Mouse (Mus musculus) adrenal gland, postnatal 25 days (tissue): Measurements from ENCODE around the gene Hip1r. TPM values are rescaled to one million over a fixed set of nuclear protein-coding genes. Genes with fewer than 3 reads are reported as not detected.
"Not testable (repeated sequence)": the region's sequence is repeated elsewhere in the genome, so short reads cannot be mapped to it uniquely, and the experiment has no call there.

Experiments
- DNase-seq: peaks from one replicate; pipeline ENCODE4 v3.0.0; 2021; ENCODE audit warnings: mixed read lengths
- microRNA-seq, 2 experiments: library from miRNA; unstranded; fragments of <30 nt; microRNA quantifications; one replicate each; pipeline ENCODE4 v1.2.0; 2021
- total RNA-seq: library from RNA; stranded (reverse); gene quantifications from 2 replicates; pipeline ENCODE4 v1.2.3, GENCODE M21; 2021

Gene Hip1r
- total RNA-seq, 1 experiment from 2014 or later = 18.3 TPM

DNA sequence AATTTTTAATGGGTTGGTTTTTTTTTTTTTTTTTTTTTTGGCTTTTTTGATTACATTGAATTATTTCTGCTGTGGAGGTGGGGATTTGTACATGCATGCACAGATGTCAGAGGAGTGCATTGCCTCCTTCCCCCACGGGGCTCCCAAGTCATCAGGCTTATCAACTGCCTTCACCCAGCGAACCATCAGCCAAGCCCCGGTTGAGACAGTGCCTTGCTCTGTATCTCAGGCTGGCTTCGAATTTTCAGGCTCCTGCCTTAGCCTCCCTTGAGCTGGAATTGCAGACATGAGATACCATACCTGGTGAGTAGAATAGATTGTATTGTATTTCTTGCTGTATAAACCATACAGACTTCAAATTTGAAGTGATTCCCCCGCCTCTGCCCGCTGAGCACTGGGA is 66.2 kb downstream of the Hip1r start:
- no peak for DNase-seq

DNA sequence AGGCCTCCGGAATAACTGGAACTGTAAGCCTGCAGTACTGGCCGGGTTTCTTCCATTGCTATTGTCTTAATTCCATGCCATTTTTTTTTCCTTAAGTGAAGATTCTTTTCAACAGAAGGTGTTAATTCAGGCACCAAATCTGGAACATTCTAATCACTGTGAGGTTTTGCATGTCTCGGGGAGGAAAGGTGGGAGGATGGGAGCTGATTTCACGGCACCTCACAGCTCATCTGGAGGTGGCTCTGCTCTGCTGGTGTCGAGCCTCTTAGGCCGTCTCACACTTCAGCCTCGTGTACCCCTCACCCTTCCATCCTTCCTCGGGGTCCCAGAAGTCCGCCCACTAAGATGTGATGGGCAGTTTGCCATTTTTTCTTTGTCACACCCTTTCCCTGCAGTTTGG is 67.7 kb downstream of the Hip1r start:
- DNase-seq = no peak

DNA sequence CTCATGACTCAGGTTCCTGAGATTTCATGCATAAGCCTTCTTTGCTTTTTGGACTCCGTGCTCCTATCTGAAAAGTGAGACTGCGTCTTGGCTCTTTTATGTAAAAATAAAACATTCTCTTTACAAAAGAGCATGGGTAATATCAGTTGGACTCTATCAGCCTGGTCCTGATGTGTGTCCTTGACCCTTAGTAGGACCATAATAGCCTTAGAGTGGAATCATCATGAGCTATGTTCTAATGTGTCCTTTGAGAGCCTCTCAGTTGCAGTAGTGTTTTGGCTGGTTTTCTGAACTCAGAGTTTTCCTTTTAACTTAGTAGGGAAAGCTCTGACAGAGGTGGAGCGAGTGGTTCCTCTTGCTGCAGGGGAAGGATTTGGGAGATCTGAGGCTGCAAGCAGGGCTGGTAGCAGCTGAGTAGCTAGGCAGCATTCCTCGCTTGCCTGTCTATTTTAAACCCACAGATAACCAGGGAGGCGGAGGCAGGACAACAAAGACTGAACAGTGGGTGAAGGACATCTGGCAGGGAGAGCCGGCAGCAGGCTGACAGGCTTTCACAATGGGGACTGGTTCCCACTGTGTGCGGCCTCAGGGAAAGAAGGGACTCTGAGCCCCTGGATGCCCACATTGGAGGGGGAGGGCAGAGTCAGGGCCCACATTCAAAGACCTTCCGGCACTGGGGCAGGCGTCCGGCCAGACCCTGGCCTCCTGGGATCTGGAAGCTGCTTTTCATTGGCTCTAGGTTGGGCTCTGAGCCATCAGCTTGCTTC is 70.0 kb downstream of the Hip1r start:
- DNase-seq = peak; percentile 52

DNA sequence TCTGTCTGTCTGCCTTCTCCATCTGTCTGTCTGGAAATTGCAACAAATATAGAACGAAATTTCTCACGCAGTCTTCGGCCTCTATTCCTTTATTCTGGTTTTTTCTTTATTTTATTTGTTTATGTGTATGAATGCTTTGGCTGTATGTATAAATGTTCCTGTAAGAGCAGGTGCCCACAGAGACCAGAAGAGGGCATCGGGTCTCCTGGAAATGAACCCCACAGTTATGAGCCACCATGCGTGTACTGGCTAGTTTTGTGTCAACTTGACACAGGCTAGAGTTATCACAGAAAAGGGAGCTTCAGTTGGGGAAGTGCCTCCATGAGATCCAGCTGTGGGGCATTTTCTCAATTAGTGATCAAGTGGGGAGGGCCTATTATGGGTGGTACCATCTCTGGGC is 70.6 kb downstream of the Hip1r start:
- no peak for DNase-seq

DNA sequence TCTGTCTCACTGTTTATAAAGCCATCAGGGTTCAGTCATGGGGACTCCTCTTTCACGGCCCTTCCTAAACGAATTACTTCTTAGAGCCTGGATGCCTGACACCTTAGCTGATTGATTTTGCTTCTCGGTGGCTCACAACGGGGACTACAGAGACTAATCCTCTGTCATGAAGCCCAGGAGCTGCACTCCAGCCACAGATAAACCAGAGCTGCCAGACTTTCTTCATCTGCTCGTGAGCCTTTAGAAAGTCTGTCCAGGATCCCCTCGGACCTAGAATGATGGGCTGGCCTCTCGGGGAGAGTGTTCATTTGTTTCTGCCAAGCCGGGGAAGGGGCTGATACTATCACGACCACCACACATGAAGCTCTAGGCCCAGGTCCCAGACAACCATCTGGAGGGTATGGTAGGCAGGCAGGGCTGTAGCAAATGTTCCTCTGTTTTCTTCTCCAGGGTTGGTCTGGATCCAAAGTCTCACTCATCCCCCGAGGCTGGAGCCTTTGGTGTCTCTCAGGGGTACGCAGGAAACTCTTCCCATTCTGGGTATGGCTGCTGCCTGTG is 72.1 kb downstream of the Hip1r start:
- DNase-seq = no peak

DNA sequence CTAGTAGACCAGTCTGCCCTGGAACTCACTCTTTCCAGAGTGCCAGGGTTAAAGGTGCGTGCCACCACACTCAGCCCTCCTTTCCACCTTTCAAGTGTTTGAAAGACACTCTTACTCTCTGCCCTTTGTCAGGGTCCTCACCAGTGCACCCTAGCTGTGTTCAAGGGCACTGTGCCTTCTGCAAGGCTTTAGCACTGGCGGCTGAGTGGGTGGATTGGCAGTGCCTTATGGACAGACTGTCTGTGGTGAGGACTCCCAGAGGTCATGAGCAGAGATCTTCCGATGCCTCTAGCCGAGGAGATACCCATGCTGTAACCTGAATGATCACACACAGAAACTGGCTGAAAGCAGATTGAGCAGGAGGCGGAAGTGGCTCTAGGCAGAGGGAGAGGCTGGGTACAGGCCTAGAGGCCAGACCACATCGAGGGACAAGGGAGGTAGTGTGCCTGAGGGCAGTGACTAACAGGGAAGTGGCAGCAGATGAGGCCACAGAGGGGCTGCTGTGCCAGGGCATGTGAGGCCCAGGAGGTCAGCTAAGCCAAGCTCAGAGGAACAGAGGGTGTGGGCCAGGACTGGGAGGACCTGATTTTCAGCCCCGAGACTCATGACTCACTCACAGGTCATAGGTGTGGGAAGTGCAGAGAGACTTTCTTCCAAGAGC is 73.4 kb downstream of the Hip1r start:
- peak; percentile 42 for DNase-seq

DNA sequence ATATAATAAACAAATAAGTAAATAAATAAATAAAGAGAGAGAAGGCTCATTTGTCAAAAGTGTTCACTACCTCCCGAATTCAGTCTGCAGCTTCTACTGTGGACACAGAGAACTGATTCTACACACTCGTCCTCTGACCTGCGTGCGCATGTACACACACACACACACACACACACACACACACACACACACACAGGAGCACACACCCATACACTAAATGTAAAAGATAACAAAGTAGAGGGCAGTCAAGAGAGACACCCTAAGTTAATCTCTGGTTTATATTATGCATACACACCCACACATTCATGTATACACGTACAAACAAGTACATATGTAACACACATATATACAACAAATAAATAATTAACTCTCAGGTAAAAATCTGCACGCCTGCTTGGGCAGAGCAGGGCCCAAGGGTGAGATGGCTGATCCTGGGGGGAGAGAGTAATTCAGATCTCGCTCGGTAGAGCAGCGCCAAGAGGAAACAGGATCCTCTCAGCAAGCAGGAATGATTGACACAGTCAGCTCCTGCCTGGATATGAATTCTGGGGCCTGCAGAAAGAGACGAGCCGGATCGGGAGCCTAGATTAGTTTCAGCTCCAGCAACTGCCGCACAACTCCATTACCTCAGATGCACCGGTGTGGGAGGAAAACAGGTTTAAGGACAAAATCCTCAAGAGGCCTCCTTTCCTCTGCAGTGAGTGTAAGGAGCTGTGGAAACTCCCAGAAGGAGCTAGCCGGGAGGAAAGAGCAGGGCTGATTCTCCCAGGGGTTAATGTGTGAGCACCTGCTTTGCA is 76.0 kb downstream of the Hip1r start:
- no peak for DNase-seq

DNA sequence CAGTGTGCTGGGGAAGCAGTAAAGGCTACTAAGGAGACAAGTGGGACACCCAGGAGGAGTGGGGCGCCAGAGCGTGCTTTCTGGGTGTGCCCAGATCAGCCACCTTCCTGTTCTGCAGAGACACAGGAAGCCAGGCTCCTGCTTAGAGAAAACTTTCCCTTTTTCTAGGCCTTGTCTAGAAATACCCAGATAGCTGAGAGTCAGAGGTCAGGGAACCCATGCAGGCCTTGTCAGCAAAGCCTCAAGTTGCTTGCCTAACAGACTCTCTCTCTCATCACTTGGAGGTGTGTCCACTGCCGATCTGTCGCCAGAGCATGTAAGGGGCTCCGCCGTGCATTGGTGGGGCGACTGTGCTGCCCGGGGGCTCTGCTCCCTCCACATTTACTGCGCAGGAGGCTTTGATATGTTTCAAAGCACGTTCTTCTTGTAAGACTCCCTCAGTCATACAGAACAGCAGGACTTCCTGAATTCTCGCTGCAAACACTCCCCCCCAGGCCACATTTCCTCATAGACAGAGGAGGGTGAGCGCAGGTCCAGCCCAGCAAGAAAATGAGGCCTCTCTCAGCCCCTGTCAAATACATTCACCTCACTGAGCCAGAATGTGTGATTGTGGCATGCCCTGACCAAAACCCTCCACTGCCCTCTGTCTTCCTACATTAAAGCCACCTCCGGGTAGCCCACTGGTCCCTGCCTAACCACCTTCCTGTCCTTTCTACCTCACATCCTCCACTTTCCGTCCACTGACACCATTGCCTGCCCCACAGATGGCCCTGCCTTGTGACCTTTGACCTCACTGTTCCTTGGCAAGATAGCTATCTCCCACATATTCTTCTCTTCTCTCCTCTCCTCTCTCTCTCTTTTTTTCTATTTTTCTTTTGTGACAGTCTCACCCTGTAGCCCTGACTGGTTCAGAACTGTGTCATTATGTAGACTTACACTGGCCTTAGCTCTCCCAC is 76.9 kb downstream of the Hip1r start:
- DNase-seq = no peak

DNA sequence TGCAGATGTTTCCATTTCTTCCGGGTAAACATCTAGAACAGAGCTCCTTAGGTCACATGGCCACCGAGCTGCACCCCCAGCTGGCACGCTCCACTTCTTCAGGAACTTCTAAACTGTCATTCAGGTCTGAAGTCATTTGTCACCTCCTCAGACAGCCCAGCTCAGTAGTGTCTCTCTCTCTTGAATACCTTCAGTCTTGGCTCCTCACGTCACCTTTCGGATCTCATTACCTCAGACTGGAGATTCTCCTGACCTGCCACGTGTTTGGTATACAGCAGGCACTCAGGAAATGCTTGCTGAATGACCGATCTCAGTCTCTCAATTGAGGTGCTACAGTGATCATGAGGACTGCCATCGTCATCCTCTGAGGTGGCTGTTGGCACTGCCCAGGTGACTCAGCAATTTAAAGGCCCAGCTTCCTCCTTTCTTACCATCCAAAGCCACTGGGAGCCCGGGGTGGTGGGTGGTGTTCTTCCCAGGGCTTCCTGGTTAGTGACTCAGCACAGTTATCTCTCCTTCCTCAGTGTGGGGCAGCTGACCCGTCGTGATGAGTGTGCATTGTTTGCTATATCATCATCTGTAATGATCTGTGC is 78.6 kb downstream of the Hip1r start:
- DNase-seq = peak; percentile 25

DNA sequence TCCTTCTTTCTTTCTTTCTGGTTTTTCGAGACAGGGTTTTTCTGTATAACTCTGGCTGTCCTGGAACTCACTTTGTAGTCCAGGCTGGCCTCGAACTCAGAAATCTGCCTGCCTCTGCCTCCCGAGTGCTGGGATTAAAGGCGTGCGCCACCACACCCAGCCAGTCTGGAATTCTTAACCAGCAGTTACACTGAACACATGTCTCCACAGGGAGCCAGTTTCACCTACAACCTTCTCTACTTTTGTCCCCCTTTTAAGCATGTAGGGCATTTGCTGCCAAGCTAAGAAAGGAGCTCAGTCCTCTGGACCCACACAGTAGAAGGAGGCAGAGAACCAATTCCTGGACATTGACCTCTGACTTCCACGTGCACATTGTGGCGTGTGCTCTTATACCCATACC is 79.2 kb downstream of the Hip1r start:
- DNase-seq = not testable (repeated sequence)

Small RNAs within 50 kb of the gene (microRNA-seq; reads per million reads assigned to microRNA genes)
- 0 reads per million in 2 experiments for gene Mir7032

Other genes starting within 250 kb of the Hip1r start
- 96.8 and 108 TPM in 2 replicates for gene Rsrc2, start 224.2 kb upstream of the Hip1r start, total RNA-seq
- 7.1 and 7.2 TPM in 2 replicates for gene Kntc1, start 223.9 kb upstream of the Hip1r start, total RNA-seq
- gene Hcar2, start 108.1 kb upstream of the Hip1r start, total RNA-seq = 0.48 and 1.4 TPM in 2 replicates
- 3.7 and 5.3 TPM in 2 replicates for gene Hcar1, start 93.6 kb upstream of the Hip1r start, total RNA-seq
- gene Denr, start 66.5 kb upstream of the Hip1r start, total RNA-seq = 65.3 and 87.6 TPM in 2 replicates
- 1.9 TPM in 1 of 2 replicates, not detected in the other for gene Gm43518, start 46.2 kb upstream of the Hip1r start, total RNA-seq
- gene Ccdc62, start 42.9 kb upstream of the Hip1r start, total RNA-seq = 4.9 and 5.0 TPM in 2 replicates
- 75.2 and 101 TPM in 2 replicates for gene Vps37b, start 58.6 kb downstream of the Hip1r start, total RNA-seq
- gene Abcb9, start 122.2 kb downstream of the Hip1r start, total RNA-seq = 10.8 and 11.8 TPM in 2 replicates
- 44.7 and 55.0 TPM in 2 replicates for gene Ogfod2, start 138.7 kb downstream of the Hip1r start, total RNA-seq
- gene Arl6ip4, start 142.5 kb downstream of the Hip1r start, total RNA-seq = 56.9 and 86.5 TPM in 2 replicates